Mouse (Mus musculus) yolk sac, embryonic 10.5 days (tissue): ENCODE measurements around the gene Rtn4rl1.
"Not testable (repeated sequence)": the region's sequence is repeated elsewhere in the genome, so short reads cannot be mapped to it uniquely, and the experiment has no call there.

Experiments
- DNase-seq: peaks from one replicate; pipeline ENCODE4 v3.0.0-alpha.2; 2017; ENCODE audit warnings: low spot score

The Rtn4rl1 gene

DNA sequence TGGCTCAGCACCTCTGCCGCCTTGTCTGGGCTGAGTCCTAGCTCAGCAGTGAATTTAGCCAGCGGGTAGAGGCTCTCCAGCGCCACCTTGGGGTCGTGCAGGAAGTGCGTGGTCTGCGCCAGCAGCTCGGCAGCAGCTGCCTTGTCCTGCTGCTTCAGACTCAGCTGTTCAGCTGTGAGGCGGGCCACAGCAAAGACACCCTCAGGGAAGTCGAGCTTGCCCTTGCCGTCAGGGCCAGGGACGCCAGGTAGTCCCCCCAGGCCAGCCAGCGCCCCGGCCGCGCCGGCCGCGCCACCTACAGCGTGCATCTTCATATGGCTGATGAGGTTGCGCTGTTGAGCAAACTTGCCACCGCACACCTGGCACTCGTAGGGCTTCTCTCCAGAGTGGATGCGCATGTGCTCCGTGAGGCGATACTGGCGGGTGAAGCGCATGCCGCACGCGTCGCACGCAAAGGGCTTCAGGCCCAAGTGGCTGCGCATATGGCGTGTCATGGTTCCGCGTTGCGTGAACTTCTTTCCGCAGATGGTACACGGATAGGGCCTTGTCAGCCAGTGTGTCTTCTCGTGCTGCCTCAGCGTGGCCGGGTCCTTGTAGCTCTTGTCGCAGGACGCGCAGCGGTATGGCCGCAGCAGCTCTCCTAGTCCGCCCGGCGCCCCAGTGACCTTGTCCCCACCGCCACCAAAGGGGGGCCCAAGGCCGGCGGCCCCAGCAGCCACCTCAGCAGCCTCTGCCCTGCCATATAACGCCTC, 28.0 kb upstream of the Rtn4rl1 start:
- peak; percentile 52 for DNase-seq

DNA sequence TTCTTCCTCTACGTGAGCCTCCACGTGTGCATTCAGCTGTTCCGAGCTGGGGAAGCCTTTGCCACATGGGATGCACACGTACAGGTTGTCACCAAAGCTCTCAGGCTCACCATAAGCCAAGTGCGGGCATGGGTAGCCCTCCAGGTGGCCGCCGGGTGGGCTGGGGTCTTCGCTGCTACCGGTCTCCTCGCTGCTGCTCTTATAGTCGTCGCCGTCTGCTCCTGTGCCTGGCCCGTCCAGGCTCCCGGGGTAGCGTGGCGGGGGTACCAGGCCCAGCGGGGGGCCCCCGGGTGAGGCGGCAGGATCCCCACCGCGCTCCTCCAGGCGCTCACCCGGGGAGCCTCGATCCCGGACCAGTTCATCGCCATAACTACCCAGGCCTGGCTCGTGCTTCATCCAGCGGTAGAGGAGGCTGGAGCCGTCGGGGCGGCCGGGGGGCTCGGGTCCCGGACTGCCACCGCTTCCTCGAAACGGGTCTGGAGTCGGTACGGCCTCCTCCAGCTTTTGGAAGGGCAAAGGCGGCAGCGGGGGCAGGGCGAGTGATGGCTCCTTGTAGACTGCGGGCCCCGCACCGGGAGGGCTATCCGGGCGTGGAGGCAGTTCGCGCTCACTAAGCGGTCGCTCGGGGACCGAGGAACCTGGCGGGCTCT, 27.3 kb upstream of the Rtn4rl1 start:
- DNase-seq, result no peak

DNA sequence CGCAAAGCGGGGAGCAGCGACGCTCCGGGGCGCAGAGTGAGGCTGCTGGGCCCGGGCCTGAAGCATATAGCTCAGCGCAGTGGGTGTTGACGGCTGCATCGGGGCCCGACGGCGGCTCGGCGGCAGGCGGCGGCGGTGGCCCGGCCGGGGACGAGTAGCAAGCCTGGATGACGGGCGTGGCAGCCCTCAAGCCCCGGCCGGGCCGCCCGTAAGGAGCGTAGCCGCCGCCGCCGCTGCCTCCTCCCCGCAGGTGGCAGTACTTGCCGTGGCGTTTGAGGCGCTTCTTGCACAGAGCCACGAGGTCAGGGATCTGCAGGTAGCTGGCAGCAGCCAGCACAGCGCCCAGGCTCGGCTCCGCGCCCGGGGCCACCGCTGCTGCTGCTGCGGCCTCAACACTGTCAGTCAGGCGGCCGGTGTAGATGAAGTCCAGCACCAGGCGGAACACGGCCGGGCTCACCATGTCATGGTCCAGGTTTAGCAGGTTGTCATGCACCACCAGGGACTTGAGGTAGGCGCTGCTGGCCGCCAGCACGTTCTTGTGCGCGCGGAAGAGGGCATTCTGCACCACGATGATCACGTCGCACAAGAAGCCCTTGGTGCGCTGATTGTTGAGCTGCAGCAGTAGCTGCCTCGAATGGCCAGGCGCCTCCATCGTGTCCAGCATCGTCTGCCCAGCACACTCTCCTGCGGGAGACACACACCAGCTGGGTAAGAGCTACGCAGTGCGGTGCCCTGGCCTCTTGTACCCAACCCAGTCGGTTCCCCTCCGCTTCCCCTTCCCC, 26.5 kb upstream of the Rtn4rl1 start:
- DNase-seq, result no peak

DNA sequence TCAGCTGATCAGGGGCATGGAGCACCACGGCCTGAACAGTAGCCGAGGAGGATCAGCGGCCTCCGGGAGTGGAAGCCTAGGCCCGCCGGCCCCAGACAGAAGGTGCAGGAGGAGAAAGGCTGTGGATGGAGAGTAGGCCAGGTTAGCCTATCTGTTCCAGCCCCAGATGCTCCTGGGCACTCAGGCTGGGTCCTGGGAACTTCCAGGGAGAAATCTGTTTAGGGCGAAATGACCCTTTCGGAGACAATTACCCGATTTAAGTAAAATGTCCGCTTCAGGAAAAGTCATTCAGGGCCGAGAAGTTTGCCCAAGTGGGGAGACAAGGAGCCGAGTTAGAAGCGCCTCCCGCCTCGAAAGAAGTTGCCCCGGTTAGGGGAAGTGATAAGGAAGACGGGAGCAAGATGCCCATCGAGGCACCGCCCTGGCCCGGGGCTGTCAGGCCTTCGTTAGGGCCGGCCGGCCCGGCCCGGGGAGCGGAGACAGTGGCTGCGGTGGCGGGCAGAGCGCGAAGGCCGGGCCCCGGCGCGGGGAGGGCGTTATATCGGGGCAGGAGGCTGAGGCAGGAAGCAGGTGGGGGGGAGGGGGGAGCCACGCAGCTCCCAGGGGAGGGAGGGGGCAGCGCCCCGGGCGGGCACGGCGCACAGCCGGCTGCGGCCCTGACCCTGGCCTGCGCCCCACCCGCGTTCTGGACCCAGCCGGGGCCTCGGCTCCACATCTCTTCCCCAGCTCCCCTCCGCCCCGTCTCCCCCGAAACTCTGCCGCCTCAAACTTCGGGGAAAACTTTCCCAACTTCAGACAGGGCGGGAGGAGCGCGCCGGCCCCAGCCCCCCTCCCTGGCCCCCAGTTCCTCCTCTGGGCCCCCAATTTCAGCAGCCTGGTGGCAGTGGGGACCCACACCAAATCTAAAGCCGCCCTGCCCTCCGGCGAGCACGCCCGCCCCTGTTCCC, 25.7 kb upstream of the Rtn4rl1 start:
- no peak for DNase-seq

DNA sequence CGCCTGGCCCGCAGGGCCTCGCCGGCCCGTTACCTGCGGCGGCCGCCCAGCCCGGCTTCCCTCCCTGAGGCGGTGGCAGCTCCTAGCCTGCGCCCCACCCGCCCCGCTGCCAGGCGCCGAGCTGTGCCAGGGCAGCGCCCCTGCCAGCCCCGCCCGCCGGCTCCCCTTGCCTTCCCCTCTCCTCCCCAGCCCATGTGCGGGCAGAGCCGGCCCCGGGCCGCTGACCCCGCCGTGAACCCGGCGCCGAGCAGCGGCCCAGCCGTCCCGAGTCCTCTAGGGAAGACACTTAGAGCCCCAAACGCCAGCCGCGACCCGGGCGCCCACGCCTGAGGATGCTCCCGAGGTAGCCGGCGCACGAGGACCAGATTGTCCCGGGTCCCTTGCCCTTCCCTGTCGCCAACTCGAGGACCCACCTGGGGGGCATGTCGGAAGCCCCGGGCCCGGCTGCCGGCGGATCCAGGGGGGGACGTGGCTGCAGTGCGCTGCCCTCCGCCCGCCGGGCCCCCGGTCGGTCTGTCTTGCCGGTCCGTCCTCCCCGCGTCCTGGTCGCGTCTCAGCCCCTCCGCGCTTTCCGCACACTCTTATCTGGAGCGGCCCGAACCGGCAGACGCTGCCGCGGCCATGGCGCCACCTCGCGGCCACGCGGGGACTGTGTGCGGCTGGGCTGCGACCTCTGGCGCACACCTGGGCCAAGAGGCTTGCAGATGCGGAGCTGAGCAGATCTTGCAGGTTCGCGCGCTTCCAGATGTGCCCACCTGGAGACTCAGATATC, 24.8 kb upstream of the Rtn4rl1 start:
- DNase-seq, result peak; percentile 75

DNA sequence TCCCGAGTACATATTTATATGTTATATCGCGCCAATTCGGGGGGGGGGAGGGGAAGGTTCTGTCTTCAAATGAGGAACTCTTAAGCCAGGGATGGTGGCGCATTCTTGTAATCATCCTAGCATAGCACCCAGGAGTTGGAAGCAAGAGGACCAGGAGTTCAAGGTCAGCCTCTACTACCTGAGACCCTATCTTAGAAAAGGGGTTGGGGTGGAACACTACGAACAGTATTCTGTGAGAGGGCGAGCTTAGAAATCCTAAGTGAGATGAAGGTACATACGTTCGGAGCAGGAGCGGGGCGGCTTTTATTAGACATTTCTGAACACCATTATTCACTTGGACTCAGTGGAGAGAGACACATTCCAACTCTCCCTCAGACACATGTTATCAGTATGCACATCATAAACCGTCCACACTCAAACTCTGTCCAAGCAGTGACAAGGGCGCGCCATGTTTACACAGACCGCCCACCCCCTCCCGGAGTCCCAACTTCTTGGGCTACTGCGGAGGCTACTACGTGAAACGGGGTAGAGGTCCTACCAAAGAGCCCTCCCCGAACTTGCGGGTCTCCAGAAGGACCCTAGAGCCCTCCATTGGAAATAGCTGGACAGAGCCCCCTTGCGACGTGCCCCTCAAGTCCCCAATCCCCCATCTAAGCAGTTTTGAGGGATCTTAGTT, 24.0 kb upstream of the Rtn4rl1 start, which contains the start of gene Hic1:
Hic1 (minus strand) TSS at position 115 of the 676 bp plus-strand sequence.
- DNase-seq, result no peak

DNA sequence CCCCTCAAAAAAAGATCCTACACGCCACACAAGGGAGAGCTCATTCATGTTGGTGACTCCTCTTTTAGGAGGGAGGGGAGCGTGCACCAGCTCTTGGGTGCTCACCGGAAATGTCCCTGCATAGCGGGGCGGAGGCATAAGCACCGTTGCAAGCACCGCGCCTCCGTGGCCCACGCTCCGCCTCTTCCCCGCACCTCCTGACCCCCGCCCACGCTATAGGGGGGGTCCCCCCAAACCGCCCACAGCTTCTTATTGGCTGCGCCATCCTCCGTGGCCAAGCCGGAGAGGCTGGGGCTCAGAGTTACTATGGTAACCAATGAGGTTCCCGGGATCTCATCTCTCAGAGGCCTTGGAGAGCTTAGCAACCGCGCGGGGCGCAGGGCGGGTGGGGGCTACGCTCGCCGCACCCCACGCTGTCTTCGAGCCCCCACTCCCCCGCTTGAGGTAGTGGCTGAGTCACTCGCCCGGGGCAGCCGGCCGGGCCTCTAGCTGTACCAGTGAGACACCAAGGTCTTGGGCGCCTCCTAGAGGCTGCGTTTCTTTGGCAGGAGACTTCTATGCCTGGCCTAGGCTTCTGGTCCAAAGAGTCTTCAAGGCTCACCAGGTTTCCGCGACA, 23.3 kb upstream of the Rtn4rl1 start:
- DNase-seq, result peak; percentile 78

DNA sequence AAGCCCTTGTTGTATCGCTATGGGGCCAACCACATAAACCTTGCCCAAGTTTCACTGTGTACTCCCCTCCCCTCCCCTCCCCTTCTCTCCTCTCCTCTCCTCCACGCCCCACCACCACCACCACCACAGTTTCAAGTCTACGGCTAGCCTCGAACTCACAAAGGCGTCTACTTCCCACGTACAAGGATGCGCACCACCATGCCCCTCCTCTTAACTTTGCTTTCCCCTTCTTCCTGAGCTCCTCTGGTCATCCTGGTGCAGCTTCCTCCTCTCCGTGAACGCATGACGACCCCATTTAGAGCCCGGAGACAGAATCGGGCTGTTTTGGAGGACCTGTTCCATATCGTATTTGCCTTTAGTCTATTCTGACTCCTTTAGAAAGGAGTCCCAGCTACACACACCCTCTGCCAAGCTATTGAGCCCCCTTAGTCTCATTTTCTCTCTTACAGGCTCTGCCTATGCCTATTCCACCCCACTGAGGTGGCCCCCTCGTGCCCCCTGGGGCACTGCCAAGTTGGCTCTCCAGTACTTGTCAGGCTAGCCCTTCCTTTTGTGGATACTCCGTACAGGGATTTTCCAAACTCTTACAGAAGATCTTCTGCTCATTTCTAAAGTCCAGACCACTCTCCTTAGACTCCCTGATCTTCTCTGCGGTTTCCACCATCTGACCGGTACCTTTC, 22.3 kb upstream of the Rtn4rl1 start:
- DNase-seq, result no peak

DNA sequence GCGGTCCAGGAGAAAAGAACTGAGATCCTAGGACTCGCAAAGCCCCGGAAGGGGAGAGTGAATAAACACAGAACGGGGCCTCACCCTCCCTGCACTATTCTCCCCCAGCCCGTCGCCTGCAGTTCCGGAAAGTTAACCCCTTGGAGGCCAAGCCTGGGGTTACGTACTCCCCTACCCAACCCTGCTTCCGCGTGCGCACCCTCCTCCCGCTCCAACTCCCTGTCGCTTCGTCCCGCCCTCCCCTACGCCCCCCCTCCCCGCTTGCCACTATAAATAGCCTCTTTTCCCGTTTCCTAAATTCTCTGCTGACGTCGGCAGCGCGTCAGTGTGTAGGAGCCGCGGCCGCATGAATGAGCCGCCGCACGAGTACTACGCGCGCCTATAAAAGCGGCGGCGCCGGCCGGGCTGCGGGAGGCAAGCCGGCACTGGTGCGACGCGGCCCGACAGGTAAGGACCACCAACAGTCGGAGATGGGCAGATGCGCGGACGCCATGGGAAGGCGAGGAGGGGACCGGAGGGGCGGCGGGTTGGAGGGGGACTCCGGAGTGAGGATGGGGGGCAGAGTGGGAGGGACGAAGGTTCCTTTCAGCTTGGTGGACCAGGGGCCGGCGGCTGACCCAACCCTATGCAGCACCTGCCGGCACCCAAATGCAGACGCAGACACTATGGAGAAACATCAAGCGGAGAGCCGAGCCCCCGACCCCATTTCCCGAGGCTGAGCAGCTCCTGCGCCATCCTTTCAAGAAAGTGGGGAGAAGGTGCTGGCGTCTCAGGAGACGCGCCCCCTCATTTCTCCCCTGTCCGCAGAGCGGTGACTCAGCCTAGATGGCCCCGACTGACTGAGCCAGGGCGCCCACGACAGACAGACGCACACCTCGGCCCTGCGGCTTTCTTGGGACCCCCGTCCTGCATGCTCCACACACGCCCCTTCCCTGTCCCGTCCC, 21.2 kb upstream of the Rtn4rl1 start:
- DNase-seq, result no peak

DNA sequence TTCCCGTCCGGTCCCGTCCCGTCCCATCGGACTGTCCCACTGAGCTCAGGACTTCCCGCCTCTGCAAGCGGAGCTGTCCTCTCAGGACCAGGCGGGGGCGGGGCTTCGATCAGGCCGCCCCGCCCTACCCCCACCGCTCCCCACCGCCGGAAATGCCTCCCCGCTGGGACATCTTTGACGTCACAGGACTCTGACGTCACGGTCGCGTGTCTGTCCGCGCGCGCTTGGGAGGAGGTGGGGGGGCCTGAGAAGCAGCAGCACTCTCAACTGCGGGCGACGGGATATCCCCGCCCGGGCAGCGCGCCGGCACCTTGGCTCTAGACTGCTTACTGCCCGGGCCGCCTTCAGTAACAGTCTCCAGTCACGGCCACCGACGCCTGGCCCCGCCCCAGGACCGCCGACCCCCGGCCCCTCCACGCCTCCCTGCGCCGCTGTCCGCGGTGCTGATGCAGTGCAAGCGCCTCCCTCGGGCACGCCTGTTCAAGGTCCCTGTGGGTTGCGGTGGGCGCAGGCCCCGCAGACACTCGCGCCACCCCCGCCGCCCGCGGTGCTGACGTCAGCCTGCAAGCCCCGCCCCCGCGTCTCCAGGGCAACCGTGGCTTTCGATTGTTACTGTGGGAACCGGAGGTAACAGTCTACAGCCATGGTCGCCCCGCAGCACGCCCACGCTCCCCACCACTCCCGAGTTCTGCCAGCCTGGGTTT, 20.3 kb upstream of the Rtn4rl1 start:
- DNase-seq, result peak; percentile 89

DNA sequence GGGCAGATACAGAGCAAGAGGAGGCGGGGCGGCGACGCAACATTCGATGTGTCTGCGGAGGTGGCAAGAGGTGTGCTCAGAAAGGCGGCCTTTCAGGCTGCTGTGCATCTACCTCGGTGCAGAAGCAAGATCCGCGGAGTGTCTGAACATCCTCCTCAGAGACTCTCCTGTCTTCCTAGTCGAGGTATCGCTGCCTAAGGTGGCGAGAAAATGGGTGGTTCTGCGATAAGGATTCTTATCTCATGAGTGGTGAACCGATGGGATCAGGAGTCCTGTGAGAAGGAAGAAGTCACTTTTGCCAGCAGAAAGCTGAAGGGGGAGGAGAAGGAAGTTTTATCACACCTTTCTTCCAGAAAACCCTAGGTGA, 19.8 kb upstream of the Rtn4rl1 start:
- DNase-seq, result no peak

DNA sequence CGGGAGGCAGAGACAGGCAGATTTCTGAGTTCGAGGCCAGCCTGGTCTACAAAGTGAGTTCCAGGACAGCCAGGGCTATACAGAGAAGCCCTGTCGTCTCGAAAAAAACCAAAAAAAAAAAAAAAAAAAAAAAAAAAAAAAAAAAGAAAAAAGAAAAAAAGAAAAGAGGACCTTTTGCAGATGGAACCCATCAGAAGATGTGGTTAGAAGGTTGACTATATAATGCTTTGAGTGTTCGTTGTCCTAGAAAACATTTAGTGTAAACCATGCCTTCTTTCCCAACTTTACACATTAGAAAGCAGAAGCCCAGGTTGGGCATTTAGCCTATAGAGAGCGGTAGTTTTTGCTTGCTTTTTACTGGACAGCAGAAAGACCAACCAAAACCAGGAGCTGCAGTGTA, 19.0 kb upstream of the Rtn4rl1 start:
- not testable (repeated sequence) for DNase-seq

DNA sequence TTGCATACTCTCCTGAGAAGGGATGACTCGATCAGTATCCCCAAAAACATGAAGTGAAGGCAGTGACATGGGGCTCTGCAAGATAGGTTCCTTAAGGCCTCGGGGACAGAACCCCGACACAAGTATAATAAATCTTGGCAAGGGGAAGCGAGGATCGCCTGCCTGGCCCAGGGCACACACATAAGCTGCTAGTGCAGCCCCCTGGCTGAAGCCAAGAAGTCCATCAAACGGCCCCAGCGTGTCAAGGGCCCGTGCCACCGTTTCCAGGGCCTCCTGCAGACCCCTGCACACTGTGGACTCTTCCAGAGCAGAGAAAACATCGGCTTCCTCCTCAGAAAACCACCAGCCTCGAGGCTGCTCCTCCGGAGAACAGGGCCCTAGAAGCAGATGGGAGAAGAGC, 15.6 kb upstream of the Rtn4rl1 start:
- DNase-seq, result no peak

DNA sequence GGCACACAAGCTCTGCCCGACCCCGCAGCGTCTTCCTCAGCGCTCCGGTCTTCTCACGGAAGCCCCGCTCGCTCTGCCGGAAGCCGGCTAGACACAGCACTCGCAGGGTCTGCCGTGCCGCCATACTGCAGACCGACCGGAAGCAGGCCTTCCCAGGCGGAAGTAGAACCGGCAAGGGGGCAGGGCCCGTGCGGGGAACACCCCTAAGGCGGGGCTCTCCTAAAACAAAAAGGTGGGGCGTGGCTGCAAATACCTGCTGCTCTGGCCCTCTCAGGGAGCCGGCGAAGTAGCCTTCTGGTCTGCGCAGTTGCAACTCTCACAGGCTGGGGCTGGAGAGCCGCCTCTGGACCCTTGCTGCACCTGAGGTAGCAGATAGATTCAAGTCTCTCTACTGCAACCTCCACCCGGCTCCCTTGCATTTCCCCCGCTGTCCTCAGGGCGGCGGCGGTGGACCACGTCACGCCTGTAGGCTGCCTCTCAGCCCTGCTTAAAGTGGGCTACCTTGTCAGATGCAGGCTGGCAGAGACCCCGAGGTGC, 14.8 kb upstream of the Rtn4rl1 start, which contains the start of gene Ovca2:
Ovca2 (minus strand) TSS at position 164 of the 537 bp plus-strand sequence.
- peak; percentile 92 for DNase-seq

DNA sequence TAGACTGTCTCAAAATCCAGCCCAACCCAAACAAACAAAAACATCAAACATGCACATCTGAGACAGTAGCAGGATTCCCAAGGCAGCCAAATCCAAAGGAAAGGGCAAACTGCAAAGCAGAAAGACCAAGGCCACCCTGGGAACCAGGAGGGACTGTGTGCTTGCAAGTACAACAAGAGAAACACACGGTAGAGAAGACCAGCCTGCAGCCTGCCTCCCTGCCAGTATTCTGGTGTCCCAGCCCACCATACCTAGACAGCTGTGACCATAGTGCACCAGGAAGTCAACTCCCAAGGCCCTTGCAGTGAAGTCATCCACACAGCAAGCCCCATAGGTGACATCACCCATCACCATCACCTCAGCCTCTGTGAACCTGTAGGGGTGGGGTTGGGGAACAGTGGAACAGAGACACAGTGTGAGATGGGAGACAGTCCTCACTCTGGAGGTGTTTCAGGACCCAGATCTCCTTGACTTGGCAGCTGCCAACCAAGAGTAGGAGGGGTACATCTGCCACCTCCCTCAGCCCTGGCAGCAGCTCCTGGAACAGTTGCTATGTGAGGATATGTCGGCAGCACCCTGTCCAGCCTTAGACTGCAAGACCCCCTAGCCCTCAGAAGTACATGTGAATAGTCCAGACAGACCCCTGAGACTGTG, 9.5 kb upstream of the Rtn4rl1 start:
- no peak for DNase-seq

DNA sequence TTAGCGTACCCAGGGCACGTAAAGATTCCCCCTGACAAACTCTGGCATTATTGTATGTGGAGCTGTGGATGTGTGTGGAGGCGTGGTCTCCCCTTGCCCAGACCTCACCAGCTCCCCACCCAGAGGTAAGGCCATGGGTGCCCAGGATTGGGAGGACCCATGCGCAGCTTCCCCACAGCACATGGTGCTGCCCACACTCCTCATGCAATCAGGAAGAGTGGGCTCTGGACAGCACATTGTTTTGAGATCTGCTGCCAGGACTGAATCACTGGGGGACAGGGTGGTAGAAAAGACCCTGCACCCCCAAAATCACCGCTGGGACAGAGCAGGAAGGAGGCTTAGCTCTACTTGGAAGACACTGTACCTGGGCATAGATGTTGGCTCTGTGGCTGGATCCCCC, 9.0 kb upstream of the Rtn4rl1 start:
- no peak for DNase-seq

DNA sequence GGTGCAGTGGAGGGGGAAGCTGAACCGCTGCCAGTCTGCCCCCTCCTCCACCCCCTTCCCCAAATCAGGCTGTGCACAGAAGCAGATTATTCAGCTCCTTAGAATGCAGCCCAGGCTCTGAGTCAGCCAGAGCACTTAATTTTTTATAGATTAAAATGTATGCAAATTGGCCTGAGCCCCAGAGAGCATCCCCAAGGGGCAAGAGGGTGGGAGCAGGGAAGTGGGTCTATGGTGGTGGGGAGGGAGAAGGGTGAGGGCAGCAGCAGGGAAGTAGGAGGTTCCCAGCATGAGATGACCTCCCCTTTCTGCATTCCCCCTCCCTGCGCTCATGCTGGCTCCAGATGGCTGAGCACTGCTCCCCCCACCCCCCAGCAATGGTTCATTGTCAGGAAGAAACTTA, 8.6 kb upstream of the Rtn4rl1 start:
- DNase-seq, result no peak
